Mouse (Mus musculus) embryo, embryonic 10.5 days (tissue): ENCODE measurements around the gene Mipol1.
A peak's percentile ranks its signal among the peaks of the same experiment; 100 is the strongest.
"Not testable (repeated sequence)": the region's sequence is repeated elsewhere in the genome, so short reads cannot be mapped to it uniquely, and the experiment has no call there.

ENCODE experiments used
- DNase-seq: peaks from one replicate; pipeline ENCODE4 v3.0.0-alpha.2; 2015; ENCODE audit warnings: low spot score

The Mipol1 gene

GRCm38 (mm10) chr12:57428243-57428642 lies 198.0 kb downstream of the Mipol1 start:
- no peak for DNase-seq

- DNase-seq = no peak
Measured at GRCm38 (mm10) chr12:57428767-57429166, 198.5 kb downstream of the Mipol1 start.

- DNase-seq = not testable (repeated sequence)
Measured at GRCm38 (mm10) chr12:57436939-57437659, 206.9 kb downstream of the Mipol1 start.

DNA sequence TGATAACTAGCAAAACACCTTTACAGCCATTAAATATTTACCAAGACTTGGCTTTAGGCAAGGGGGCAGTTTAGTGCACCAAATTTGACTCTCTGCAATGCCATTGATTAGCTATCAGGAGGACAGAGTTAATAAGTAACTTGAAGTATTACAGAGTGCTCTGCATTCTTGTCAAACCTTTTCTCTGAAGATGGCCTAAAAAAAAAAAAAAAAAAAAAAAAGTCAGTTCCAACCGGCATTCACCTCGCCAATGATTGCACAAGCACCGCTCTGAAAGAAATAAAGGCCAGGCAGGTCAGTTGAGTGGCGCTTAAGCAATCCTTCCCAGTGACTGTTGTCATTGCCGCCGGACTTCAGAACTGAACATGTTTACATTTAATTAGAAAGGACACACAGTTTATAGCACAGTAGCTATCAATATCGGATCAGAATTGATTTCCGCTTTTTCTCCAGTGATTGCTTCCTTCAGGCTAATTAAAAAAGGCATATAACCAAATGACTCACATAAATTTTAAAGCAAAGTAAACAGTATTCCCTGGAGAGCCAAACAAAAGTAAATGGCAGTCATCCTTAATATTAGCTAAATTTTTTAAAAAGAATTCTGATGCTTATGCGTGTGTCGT lies 214.2 kb downstream of the Mipol1 start:
- DNase-seq = no peak

DNA sequence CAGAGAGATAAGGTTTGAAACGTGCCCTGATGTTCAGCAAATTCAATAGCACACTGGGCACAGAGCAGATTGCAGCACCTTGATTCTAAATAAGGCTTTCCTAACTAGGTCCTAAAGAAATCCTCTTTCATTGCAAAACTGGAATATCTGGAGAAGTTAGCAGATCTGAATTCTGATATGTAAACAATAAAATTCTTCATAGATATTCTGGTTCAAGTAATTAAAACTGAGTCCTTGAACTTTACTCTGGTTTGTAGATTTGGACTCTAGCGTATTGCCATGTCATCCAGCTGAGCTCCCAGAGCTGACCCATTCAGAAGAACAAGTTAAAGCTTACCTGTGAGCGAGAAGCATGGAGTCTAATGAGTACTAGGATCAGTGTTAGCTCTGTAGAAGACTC lies 217.1 kb downstream of the Mipol1 start:
- no peak for DNase-seq

DNA sequence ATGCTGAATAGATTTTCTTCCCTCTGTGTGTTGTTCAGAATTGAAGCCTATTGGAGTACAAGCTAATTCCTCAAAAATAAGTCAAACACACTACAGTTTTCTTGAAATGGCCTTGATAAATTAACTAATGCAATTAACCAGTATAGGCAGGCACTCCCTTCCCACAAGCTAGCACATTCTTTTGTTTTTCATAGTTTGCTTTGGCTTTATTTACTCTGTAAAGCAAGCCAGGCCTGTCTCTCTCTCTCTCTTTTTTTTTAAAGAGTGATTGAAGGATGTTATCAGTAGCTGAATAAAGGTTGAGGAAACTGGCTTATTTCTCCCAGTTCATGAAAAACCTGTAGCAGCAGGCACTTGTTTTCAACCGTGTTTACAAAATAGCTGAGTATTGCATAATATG lies 219.1 kb downstream of the Mipol1 start:
- no peak for DNase-seq

- no peak for DNase-seq
Measured at GRCm38 (mm10) chr12:57450017-57450583, 219.9 kb downstream of the Mipol1 start.

DNA sequence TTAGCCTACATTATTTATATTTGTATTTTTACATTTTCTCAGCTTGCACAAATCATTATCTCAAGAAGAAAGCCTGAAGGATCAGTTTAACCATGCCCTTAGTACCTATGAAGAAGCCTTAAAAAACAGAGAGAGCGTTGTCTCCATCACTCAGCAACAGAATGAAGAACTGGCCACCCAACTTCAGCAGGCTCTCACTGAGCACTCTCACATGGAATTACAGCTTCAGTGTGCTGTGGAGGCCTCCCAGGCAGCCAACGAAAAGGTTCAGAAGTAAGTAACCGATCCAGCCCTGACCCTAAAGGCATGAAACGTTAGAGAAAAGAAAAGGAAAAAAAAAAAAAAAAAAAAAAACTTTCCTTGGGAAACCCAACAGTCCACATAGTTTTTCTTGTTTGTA lies 226.7 kb downstream of the Mipol1 start:
- no peak for DNase-seq

DNA sequence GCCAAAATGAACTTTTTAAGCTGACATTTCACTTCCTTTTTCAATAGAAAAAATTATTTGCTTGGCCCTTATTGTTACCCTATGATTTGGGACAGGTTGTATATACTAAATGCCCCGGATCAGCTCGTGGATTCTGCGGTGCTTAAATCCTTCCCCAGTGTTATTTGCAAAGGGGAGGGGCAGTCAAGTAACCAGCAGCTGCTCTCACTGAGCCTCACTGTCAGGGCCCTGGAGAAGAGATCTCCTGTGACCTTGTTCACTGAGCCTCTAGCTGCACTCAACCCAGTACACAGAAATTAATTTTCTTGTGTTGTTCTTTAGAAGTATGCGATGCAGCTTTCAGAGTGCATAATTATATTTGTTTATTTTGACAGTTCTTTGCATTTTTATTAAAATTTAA lies 227.1 kb downstream of the Mipol1 start:
- DNase-seq = no peak

GRCm38 (mm10) chr12:57464520-57465334 lies 234.5 kb downstream of the Mipol1 start:
- DNase-seq = no peak

DNA sequence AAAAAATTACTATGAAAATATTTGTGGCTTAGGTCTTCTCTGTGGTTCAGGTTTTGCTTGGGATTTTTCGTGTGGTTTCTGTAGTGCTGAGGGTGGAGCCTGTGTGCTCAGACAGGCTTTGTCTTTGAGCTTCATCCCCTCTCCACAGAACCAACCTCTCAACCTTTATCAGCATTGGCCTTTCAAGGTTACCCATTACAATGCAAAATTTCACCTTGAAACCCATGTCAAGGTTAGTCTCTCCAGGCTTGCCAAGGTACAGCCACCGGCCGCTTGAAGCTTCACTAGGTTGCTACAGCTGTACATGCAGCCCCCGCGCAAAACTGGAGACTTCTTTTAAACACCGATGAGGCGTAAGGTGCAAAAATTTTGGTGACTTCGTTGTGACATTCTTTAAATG lies 241.6 kb downstream of the Mipol1 start:
- DNase-seq = no peak

DNA sequence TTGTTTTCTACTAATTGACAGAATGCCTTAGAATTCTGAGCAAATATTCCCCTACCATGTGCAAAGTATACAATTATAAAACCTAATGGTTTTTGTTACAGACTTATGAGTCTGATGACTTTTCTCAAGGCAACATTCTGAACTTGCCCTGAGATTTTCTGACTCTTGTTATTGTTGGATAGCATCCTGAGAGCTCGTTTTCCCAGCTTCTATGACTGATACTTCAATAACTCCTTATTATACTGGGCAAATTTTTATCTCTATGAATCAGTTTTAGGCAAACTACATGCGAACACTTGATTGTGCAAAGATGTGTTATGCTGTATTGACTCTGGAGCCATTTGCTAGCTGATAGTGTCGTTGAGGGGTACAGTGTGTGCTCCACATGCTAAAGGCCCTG lies 246.6 kb downstream of the Mipol1 start:
- DNase-seq = no peak

DNA sequence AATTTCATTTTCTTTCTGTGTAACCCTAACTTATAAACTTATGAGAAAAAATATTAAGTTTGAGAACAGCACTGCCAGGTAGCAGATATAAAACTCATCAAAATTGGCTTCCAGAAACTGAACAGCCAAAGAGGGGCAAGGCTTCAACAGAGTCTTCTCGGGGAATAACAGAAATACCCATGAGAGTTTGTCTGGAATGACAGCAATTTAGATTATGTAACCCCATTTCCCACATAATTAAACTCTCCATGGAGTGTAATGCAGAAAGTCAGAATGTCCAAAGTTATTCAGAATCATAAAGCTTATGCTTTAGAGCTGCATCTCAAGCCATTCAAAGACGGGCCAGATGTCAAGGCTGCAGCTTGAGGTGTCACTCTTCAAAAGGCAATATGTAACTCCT lies 251.6 kb downstream of the Mipol1 start:
- no peak for DNase-seq

- peak; percentile 36 for DNase-seq
Measured at GRCm38 (mm10) chr12:57496347-57497119, 266.3 kb downstream of the Mipol1 start.

DNA sequence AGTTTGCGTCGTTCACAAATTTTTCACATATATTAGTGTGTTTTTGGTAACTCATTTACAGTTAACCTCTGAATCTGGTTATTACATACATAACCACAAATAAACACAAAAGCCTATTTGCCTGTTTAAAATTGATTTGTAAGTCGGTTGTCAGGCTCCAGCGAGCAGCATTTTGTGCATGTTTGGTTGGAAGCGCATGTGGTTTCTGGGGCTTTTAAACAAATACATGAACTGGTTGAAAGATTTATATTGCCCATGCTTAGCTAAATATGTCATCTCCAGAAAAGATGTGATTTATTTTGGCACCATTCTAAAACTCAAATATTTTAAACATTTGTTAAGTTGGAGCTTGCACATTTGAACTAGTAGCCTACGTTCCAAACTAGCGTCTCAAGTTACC lies 270.0 kb downstream of the Mipol1 start:
- no peak for DNase-seq

GRCm38 (mm10) chr12:57505329-57505728 lies 275.1 kb downstream of the Mipol1 start:
- no peak for DNase-seq

DNA sequence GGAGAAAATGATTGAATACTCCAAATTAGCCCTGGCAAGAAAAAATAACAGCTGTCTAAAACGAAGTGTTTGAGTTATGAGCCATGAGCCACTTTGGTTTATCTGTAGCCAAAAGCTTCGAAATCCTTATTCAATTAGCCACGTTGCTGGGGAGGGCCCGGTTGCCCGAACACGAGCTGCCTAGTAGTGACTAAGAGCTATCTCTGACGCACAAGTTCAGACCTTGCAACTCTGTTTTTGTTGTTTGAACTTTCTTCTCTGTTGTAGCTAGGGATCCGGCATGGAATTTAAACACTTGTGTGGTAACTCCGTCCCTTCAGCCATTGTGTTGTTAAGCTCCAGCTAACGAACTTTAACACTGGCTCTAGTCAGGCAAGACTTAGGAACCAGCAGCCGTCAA lies 278.7 kb downstream of the Mipol1 start:
- no peak for DNase-seq

DNA sequence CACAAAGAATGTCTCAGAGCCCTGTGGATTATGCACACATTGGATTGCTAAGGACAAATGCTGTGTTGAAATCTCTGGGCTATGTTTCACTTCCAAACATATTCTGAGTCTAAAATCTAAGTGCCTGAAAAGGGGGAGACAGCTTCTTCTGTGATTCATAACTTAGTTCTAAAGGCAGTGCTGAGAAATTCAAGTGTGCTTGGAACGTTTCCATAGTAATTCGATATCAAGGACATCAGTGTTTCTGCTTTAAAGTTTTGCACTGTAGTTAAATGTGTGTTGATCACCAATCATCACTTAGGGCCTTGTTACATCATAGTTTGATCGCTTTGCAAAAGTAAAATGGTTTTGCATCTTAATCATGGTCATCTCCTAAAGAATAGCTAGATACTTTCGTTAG lies 279.5 kb downstream of the Mipol1 start:
- DNase-seq = no peak

DNA sequence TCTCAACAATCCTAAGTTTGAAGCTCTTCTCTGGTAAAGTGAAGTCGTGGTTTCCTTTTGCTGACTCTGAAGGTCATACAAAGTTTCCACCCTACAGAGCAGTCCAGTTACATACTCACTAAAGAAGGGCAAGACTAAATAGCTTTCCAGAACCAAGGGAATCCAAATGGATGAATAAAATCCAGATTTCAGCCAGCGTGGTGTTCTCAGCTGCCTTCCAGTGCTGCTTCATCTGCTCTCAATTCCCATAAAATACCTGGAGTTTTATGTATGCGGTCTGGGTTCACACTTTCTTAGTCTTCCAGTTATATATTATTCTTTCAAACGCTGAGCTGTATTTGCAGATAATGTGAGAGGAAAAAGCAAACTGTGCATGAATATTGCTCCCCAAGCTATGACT lies 280.9 kb downstream of the Mipol1 start:
- no peak for DNase-seq

GRCm38 (mm10) chr12:57511560-57511959 lies 281.3 kb downstream of the Mipol1 start:
- no peak for DNase-seq

GRCm38 (mm10) chr12:57514552-57514951 lies 284.3 kb downstream of the Mipol1 start:
- DNase-seq = no peak
